Mouse (Mus musculus): ENCODE data around the gene Fpr-rs3.

Fpr-rs3 gene

GRCm38 (mm10) chr17:20624777-20625176 is at the start of gene Fpr-rs3:
TSS of gene Fpr-rs3 (minus strand) at chr17:20624877.
- no peak for DNase-seq (ENCODE audit: low read depth, low spot score)

- DNase-seq (ENCODE audit: low read depth, low spot score), result no peak
These were observed 28.4 kb downstream of the Fpr-rs3 start, which contains the start of gene Vmn2r110 for GRCm38 (mm10) chr17:20596323-20596722. TSS of gene Vmn2r110 (minus strand) at chr17:20596423.
